Mouse (Mus musculus): Measurements from ENCODE around the gene Epor. TPM values are rescaled to one million over a fixed set of nuclear protein-coding genes. Genes with fewer than 3 reads are reported as not detected.

Epor gene
- polyA plus RNA-seq, 1 experiment from 2014 or later = 2.5 TPM

DNA sequence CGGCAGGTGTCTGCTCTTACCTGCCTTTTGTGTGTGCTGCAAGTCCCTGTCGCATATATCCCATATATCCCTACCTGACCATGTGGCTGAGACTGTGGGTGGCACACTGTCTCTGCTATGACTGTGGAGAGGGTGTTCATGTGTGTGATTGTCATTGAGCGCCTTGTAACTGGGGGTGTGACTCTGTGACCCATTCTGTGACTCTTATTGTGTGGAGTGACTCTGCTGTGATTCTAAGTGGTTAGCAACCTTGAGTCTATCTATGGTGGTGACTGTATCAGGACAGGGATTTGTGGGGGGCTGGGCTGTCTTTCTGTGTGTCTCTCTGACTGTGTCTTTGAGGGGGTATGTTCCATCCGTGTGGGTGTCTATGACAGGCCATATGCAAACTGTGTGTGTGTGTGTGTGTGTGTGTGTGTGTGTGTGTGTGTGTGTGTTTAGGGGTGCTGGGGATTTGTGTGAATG, 25.6 kb downstream of the Epor start:
- no peak for DNase-seq (ENCODE audit: low spot score)

DNA sequence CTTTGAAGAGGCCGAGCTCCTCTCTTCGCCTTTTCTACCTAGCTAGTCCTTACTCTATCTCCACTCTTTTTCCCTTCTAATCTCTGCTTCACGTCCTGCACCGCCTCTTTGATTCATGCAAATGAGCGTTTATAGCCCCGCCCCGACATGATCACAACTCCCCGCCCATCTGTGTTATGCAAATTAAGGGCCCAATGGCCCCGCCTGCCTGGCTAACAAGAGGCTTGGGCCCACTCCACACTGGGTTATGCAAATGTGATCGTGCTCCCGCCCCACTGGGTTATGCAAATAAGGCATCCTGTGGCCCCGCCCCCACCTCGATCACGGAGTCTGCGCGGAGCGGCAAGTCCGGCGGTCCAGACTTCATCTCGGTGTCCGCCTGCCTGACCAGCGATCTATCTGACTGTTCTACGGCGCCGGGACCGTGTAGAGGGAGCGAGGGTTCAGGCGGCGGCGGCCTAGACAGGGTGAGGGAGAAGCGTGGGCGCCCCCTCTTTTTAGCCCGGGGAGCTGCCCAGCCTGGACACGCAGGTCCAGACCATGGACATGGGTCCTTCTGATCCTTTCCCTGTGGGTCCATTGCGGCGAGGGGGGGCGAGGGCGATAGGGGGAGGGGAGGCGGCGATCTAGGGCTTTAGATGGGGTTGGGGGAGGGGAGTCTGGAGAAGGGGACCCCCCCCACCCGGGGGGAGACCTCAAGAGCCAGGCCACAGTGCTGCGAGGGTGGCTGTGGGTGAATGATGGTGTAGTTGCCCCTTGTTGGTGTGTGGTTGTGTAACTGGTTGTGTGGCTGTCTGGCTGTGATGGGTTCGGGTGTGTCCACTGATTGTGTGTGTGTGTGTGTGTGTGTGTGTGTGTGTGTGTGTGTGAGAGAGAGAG, 26.4 kb downstream of the Epor start, which contains the start of gene Plppr2:
Plppr2 (plus strand) TSS at position 342 of the 879 bp plus-strand sequence.
- peak; percentile 89 for DNase-seq (ENCODE audit: low spot score)

DNA sequence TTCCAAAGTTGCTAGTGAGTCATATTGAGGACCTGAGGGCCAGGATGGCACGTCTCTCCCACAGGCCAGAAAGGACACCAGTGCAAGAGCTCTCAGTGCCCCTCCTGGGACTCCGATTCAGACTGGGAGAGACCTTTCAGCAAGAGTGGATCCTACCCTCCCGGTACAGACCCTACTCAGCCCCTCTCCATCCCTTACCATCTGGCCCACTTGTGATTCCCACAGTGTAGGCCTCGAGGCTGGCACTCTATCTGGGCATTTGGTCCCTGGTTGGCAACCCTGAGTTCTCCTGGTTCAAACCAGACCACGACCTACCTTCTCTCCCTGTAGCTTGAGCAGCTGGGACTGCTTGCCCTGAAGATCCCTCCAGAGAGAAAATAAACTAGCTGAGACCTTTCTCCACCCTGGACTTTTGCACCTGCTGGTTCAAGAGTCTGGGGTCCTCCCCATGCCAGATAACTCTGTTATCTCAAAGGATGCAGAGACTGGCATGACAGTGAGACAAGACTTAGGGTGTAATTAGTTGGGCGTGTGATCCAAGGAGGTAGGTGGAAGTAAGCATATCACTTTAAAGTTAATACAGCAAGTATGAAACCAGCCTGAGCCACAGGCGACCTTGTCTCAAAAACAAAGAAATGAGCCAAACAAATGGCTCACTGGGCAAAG, 27.7 kb downstream of the Epor start:
- no peak for DNase-seq (ENCODE audit: low spot score)

DNA sequence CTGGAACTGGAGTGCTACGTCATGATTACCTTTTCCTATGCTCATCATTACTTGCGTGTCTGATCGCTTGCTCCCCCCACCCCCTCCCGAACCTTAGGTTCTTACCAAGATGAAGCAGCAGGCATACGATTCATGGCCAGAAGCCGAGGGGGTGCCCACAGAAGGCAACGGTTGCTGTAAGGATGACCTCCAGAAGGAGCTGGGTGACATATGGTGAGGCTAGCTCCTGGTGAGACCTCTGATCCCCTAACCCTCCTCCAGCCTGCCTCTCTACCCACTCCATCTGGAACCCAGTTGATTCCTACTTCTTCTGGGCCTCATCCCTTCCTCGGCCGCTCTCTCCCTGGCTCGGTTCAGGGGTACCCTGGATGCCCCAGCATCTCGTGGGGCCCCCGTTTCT, 29.3 kb downstream of the Epor start:
- DNase-seq (ENCODE audit: low spot score) = no peak

DNA sequence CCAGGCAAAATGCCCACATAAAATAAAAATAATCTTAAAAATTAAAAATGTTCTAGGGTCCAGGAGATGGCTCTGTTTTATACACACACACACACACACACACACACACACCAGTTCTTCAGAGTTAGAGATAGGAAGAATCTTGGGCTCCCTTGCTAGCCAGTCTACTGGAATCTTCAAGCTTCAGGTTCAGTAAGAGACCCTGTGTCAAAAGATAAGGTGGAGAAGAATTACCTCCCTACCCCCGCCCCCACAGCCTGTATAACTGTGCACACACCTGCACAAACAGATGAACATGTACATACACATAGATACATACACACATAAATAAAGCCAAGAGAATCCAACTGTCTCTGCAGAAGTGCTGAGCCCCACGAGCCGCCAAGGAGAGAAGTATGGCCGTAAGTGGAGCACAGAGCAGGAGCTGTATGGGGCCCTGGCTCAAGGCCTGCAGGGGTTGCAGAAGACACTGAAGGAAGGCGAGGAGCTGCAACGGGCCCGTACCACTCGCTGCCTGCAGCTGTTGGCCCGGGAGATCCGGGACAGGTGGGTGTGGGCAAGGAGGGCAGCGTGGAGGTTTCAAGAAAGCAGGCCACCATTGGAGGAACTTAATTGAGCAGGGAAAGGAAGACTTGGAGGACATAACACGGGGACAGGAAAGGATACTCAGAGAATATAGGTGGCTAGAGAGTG, 30.7 kb downstream of the Epor start:
- DNase-seq (ENCODE audit: low spot score) = no peak

DNA sequence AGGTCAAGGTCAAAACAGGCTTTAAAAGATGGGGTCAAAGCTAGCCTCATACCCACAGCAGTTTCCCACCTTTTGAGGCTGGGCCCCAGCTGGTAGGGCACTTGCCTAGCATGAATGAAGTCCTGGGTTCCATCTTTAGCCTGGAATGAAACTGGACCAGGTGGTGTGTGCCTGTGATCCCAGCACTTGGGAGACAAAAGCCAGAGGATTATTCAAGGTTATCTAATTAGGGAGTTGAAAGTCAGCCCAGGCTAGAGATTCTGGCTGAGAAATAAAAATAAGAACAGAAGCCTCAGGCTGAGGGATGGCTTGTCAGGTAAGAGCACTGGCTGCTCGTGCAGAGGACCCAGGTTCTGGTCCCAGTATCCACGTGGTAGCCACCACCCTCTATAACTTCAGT, 31.3 kb downstream of the Epor start:
- DNase-seq (ENCODE audit: low spot score) = no peak

DNA sequence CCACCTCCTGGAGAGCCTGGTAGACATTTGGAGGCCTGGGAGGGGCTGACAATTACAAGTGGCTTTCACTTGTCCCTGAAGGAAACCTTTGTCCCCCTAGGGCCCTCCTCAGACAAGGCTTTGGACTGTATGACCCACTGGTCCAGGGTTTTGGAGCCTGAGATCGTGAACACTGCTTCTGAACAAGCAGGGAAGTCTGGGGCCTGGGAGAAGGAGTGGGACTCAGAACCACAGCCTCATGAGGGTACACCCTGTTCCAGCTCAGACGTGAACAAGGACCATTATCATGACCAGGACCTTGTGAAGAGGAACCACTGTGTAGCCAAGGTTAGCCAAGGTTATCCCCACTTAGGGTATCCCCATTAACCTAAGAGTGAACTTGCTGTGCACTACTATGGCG, 34.1 kb downstream of the Epor start:
- DNase-seq (ENCODE audit: low spot score) = no peak

DNA sequence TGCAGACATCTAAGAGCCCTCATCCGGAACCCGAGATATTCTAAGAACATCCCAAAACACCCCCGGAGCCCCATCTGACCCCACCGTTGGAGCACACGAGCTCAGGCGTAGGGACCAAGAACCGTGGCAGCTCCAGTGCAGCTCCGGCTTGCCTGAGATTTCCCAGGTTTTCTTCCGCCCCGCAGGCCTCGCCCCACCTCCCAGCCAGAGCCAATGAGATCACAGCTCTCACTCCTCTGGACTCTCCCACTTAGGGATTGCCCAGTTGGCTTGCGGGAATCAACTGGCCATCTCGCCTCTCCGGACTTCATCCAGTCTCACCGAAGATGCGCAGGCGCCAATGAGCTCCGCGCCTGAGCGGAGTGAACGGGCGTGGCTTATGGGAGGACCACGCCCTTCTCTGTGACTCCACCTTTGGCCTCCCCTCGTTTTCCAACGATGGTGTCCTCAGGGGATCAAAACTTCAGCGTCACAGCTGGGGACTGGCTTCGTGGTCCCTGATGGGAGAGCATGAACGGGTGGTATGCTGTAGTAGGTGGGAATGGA, 36.0 kb downstream of the Epor start, which contains the start of the genes Ccdc159 and Tmem205:
Ccdc159 (plus strand) TSS at position 264 of the 546 bp plus-strand sequence.
Tmem205 (minus strand) TSS at position 349 of the 546 bp plus-strand sequence.
- peak; percentile 41 for DNase-seq (ENCODE audit: low spot score)

DNA sequence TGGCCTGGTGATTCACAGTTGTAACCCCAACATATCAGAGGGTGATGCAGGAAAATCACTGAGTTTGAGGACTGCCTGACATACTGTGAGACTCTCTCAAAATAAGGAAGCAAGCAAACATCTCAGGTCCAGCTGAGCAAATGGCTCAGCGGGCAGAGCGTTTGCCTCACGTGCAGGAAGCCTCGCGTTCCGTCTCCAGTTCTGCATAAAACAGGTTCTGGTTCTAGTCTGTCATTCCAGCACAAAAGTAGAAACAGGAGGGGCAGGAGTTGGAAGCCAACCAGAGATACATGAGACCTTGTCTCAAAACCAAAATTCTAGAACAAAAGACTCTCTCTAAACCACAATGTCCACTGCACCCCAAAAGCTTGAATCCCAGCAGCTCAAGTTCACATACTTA, 36.5 kb downstream of the Epor start:
- DNase-seq (ENCODE audit: low spot score) = no peak

DNA sequence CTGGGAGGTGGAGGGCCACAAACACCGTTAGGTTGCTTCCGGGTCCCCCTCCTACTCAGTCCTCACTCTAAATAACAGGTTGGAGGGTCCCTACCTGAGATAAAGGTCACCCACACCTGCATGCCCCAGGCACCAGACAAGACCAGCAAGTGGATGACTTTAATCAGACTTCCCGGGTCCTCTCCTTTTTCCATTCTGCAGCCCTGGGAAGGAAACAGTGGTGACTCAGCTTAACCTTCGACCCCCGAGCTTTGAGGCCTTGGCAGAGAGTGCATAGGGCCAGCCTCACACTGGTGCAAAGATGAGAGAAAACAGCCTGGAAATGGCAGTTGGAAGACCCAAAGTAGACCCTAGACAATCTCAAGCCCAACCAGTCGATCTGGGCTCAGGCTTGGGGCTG, 37.2 kb downstream of the Epor start:
- no peak for DNase-seq (ENCODE audit: low spot score)

DNA sequence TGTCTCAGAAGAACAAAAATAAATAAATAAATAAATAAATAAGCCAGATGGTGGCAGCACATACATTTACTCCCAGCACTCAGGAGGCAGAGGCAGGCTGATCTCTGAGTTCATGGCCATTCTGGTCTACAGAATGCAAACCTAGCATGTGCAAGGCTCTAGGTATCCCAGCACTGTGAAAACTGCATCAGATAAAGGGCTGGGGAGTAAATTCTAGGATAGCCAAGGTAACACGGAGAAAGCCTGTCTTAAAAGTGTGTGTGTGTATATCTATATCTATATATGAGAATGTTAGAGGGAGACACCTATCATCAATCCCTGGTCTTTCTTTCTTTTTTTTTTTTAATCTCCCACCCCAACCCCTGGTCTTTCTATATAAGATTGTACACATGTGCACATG, 37.8 kb downstream of the Epor start:
- DNase-seq (ENCODE audit: low spot score) = no peak

DNA sequence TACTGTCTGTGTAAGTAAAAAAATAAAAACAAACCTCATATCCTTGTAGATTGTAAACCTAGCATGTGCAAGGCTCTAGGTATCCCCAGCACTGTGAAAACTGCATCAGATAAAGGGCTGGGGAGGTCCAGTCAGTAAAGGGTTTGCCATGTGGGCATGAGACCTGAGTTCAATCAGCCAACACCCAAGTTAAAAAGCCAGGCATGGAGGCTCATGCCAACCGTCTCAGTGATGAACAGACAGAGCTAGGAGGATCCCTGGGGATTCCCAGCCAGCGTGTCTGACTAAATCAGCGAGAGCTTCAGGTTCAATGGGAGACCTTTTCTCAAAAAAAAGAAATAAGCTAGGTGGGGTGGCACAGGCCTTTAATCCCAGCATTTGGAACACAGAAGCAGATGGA, 38.3 kb downstream of the Epor start:
- no peak for DNase-seq (ENCODE audit: low spot score)

DNA sequence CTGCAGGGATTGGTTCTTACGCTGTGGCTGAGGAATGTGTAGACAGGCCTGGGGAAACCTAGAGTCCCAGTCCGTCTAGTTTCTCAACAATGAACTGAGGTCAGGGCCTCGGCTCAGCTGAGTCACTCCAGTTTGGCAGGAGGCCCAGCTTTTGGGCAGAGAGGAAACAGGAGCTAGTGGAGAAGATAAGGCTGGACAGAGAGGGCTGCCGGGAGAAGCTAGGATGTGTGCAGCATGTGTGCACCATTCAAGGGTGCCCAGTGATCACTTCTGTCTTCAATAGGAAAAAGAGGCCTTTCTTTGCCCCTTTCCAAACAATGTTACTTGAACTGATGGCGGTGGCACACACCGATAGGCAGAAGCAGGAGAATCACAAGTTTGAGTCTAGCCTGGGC, 39.2 kb downstream of the Epor start:
- no peak for DNase-seq (ENCODE audit: low spot score)

DNA sequence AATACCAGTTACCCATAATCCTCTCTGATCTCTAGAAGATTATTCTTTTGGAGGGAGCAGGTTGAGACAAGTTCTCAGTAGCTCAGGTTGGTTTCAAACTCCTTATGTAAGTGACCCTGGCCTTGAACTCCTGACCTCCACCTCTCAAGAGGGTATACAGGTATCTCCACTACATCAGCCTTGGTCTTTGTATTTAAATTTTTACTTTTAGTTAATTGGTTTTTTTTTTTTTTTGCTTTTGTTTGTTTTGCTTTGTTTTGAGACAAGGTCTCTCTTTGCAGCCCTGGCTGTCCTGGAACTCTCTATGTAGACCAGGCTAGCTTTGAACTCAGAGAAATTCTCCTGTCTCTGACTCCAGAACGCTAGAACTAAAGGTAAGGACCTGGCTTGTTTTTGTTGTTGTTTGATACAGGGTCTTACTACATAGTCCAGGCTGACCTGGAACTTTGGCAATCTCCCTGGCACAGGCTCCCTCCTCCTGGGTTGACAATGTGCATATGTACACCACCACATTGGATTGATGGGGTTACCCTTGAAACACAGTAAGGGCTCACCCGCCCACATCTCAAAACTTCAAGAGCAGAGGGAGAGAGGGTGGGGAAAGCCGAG, 39.7 kb downstream of the Epor start:
- no peak for DNase-seq (ENCODE audit: low spot score)

DNA sequence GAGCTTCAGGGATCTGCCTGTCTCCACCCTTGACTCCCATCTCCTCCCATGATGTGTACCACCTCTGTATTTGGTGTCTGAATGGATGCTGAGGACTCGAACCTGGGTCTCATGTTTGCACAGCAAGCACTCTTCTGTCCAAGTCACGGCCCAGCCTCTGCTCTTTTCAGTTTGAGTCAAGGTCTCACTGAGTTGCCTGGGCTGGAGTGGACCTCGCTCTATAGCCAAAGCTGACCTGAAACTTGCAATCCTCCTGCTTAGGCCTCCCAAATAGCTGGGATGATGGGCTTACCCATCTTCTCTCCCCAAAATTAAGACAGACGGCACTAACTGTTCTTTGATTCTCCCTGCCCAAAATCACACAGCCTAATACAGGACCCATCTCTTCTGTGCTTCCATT, 40.3 kb downstream of the Epor start:
- DNase-seq (ENCODE audit: low spot score) = no peak

DNA sequence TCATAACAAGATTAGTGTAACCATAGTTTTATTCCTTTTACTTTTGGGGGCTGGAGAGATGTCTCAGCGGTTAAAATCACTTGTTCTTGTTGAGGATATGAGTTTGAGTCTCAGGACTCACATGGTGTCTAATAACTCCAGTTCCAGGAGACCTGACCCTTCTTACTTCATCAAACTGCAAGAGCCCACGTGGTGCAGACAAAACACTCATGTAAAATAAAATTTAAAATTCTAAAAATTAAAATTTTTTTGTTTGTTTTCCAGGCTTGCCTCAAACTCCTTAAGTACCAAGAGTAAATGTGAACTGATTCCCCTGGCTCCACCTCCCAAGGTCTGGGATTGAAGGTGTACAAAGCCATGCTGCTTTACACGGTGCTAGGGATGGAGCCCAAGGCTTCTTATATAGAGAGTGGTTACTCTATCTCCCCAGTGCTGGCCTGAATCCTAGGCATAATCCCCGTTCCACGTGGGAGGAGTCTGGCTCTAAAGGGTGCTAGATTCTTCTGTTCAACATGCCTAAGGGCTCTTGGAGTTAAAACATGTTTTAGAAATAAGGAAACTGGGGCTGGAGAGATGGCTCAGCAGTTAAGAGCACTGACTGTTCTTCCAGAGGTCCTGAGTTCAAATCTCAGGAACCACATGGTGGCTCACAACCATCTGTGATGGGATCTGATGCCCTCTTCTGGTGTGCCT, 44.5 kb downstream of the Epor start:
- no peak for DNase-seq (ENCODE audit: low spot score)

DNA sequence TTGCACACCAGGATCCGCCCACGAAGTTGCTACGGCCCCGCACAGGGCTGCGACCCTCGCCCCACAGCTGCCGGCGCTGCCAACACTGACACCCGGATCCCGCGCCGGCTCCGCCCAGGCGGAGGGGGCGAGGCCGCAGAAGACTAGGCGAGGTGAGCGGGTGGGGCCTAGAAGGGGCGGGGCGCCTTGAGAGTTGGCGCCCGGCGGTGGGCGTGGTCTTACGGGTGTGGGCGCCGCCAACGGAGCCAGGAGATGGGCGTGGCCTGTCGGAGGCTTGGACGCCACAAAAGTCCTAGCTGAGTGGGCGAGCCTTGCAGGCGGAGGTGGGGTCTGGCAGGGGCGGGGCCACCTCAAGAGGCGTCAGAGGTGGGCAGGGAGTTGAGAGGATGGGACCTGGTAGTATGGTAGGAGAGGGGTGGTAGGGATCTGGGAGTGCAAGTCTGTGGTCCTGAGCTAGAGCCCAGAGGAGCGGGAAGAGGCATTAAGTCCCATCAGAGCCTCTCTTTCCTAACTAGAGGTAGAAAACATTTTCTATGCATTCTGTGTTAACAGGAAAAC, 45.2 kb downstream of the Epor start, which contains the start of gene Rab3d:
Rab3d (minus strand) TSS at position 158 of the 558 bp plus-strand sequence.
- peak; percentile 98 for DNase-seq (ENCODE audit: low spot score)

DNA sequence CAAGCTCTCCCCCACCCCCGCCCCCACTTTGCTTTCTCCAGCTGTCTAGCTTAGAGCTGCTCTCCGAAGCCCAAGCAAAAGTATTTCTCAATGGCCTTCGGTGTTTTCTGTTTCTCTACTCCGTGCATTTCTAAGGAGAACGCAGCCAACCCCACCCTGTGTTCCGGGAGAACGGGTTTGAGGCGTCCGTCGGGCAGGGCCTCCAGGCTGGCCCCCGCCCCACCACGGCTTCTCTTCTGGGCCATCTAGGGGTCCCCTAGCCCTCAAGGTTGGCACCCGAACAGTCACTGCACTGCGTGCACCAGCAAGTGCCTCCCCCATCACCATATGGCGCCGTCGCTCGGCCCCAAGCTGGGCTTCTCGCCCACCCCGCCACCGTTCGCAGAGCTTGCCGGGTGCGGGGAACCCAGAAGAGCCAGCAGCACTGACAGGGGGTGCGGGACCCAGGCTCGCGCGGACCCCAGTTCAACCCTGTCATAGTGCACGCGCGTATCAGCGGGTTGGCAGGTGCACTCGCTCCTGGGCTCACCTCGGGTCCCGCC, 45.7 kb downstream of the Epor start:
- DNase-seq (ENCODE audit: low spot score) = no peak

DNA sequence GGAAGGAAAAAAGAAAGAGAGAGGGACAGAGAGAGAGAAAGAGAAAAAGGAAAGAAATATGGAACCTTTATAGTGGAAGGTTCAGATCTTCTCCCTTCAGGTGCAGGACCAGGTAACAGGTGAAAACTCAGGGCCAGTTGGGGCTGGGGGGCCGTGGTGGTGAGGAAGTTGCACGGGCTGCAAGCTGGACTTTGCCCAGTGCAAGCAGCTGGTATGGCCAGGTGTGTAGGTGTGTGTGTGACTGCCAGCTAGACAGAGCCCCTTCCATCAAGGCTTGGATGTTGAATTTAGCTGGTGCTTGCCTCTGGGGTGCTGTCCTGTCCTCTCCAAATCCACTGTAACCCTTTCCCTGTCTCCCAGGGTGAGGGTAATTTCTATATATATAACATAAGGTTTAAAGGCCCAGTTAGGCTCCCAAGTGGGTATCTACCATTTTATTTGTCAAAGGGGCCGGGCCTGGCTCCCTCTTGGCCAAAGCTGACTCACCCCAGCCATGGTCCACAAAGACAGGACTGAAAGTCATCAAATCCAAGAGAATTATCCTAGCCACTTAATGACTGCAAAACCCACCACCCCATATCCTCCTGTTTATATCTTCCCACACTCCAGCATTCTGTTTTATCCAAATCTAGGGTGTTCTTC, 46.3 kb downstream of the Epor start:
- no peak for DNase-seq (ENCODE audit: low spot score)

Data from thymus, postnatal 0 days (tissue).